Comparison of ENCODE assay signal across 15 mouse cellular contexts in genomic region chr7:113164719-113165118, GRCm38 (mm10). TPM values are rescaled to one million over a fixed set of nuclear protein-coding genes. Genes with fewer than 3 reads are reported as not detected.
A peak's percentile ranks its signal among the peaks of the same experiment; 100 is the strongest.
DNase-seq lines count a peak whose midpoint lies in the region; ATAC-seq and TF ChIP-seq lines count a peak whose summit lies in the region.
"Had no signal": no experiment of that assay in that cellular context is flagged by ENCODE, and none has a peak within 500 bp of the region (broad histone marks: within the 10 kb centered on the region; RNA-seq: fewer than 3 reads in every experiment).

No protein-coding gene starts in this region.

- WGBS in stomach, postnatal 0 days = 55% methylated on average over 4 of the region's 4 CpGs
- WGBS in forebrain, embryonic 10.5 days = 83% methylated on average over 4 of the region's 4 CpGs

- peak; percentile 31 for DNase-seq in kidney, adult 11 months
- DNase-seq in kidney, adult 18-20 months = no peak
- DNase-seq in right cerebral cortex, adult 2 months (ENCODE audit: low spot score in 2 of 2) = peak; percentile 67 to 71
- no peak for DNase-seq in right cerebral cortex, postnatal 10 days (ENCODE audit: low spot score in 2 of 2)
- DNase-seq in left cerebral cortex, adult 2 months (ENCODE audit: extremely low spot score in 1 of 2, low spot score in 2 of 2) = peak; percentile 58 to 61
- DNase-seq in stomach, postnatal 0 days (ENCODE audit: low spot score) = no peak
- no peak for DNase-seq in forebrain, embryonic 10.5 days (ENCODE audit: extremely low spot score, low spot score)
- no peak for DNase-seq in cerebellum, adult 18-20 months
- DNase-seq: cerebellum, postnatal 14 days; liver; thymus, adult 18-20 months had no signal

- H3K36me3 ChIP-seq in stomach, postnatal 0 days (ENCODE audit: control insufficient read depth, insufficient read depth, low read length) = no peaks in the 10 kb centered on the region
- no peaks in the 10 kb centered on the region for H3K36me3 ChIP-seq in forebrain, embryonic 10.5 days (replicated peaks)
- H3K36me3 ChIP-seq: embryonic facial prominence, embryonic 13.5 days; hindbrain, embryonic 15.5 days had no signal

- ATAC-seq in stomach, postnatal 0 days (ENCODE audit: low FRiP score, low TSS enrichment) = peak; percentile 39; the same call in 1 of the 2 replicates
- ATAC-seq: activated CD4-positive, CD25-positive, alpha-beta regulatory T cell, adult 4 months; forebrain, embryonic 14.5 days had no signal

- no peak overlapping the region for H3K9ac ChIP-seq in stomach, postnatal 0 days (ENCODE audit: low read length)
- H3K9ac ChIP-seq: embryonic facial prominence, embryonic 13.5 days; hindbrain, embryonic 15.5 days had no signal

- H3K4me1 ChIP-seq in stomach, postnatal 0 days (replicated peaks; ENCODE audit: control insufficient read depth, insufficient read depth) = no peaks in the 10 kb centered on the region; the same call in 1 of the 2 replicates
- no peaks in the 10 kb centered on the region for H3K4me1 ChIP-seq in forebrain, embryonic 10.5 days
- H3K4me1 ChIP-seq: embryonic facial prominence, embryonic 13.5 days; hindbrain, embryonic 15.5 days had no signal

- no peaks in the 10 kb centered on the region for H3K27me3 ChIP-seq in stomach, postnatal 0 days (ENCODE audit: control insufficient read depth, insufficient read depth, low read length)
- no peaks in the 10 kb centered on the region for H3K27me3 ChIP-seq in forebrain, embryonic 10.5 days (ENCODE audit: poor library complexity, severe bottlenecking)
- H3K27me3 ChIP-seq: embryonic facial prominence, embryonic 13.5 days; hindbrain, embryonic 15.5 days had no signal

- no peaks in the 10 kb centered on the region for H3K9me3 ChIP-seq in stomach, postnatal 0 days (ENCODE audit: control insufficient read depth, low read length)
- no peaks in the 10 kb centered on the region for H3K9me3 ChIP-seq in forebrain, embryonic 10.5 days
- H3K9me3 ChIP-seq: embryonic facial prominence, embryonic 13.5 days; hindbrain, embryonic 15.5 days had no signal

- intact Hi-C loops in left cerebral cortex, adult 2 months (cut with DNase I) = no loop called here

- no peak overlapping the region for H3K4me3 ChIP-seq in left cerebral cortex, adult 2 months
- H3K4me3 ChIP-seq in stomach, postnatal 0 days (ENCODE audit: low read depth, low read length) = no peak overlapping the region
- H3K4me3 ChIP-seq in forebrain, embryonic 10.5 days = no peak overlapping the region
- H3K4me3 ChIP-seq: embryonic facial prominence, embryonic 13.5 days; hindbrain, embryonic 15.5 days had no signal

- TF ChIP-seq EP300 in stomach, postnatal 0 days (optimal IDR thresholded peaks at IDR 0.05) = no peak

- H3K27ac ChIP-seq in left cerebral cortex, adult 2 months = peak overlapping the region; percentile 24; the same call in 1 of the 2 replicates
- H3K27ac ChIP-seq in stomach, postnatal 0 days (replicated peaks) = no peak overlapping the region
- H3K27ac ChIP-seq in forebrain, embryonic 10.5 days = no peak overlapping the region
- H3K27ac ChIP-seq: embryonic facial prominence, embryonic 13.5 days; hindbrain, embryonic 15.5 days had no signal

- no peak overlapping the region for H3K4me2 ChIP-seq in stomach, postnatal 0 days (replicated peaks; ENCODE audit: low read depth)
- H3K4me2 ChIP-seq: embryonic facial prominence, embryonic 13.5 days; hindbrain, embryonic 15.5 days had no signal

- TF ChIP-seq CTCF in left cerebral cortex, adult 2 months (IDR thresholded peaks at IDR 0.05) = no peak
- TF ChIP-seq CTCF in stomach, postnatal 0 days (IDR thresholded peaks at IDR 0.05; ENCODE audit: low read depth) = no peak

RNA-seq across cellular contexts. Expression of gene Arntl, which starts 42.5 kb away (rescaled TPM):
- total RNA-seq in left cerebral cortex, adult 2 months (2021) = 10 to 100 TPM; 41.6 to 50.4 TPM
- 6.6 and 7.3 TPM in 2 replicates for polyA plus RNA-seq in stomach, postnatal 0 days (2015; fragmentation: Nextera tagmentation; extraction: Ambion mirVana)
- polyA plus RNA-seq in forebrain, embryonic 10.5 days (2016; fragmentation: Nextera tagmentation; extraction: Ambion mirVana) = 7.7 and 8.6 TPM in 2 replicates

Comparison
In these comparisons a context has a peak if more than half of its experiments do, and no peak if none do; other contexts are left out.
1. DNase-seq: peak in kidney, adult 11 months (single experiment), right cerebral cortex, adult 2 months (2 of 2) and left cerebral cortex, adult 2 months (2 of 2); none in kidney, adult 18-20 months (single experiment), right cerebral cortex, postnatal 10 days (0 of 2), stomach, postnatal 0 days (single experiment), forebrain, embryonic 10.5 days (single experiment) and cerebellum, adult 18-20 months (0 of 2).